Mouse (Mus musculus) spleen, adult 18-20 months (tissue): ENCODE results near the gene Dnmt1.
"Not testable (repeated sequence)": the region's sequence is repeated elsewhere in the genome, so short reads cannot be mapped to it uniquely, and the experiment has no call there.

Experiments used
- DNase-seq, 2 experiments: peaks; one replicate each; pipeline ENCODE4 v3.0.0; 2022; ENCODE audit warnings: mixed read lengths in 2 of 2

The Dnmt1 gene

DNA sequence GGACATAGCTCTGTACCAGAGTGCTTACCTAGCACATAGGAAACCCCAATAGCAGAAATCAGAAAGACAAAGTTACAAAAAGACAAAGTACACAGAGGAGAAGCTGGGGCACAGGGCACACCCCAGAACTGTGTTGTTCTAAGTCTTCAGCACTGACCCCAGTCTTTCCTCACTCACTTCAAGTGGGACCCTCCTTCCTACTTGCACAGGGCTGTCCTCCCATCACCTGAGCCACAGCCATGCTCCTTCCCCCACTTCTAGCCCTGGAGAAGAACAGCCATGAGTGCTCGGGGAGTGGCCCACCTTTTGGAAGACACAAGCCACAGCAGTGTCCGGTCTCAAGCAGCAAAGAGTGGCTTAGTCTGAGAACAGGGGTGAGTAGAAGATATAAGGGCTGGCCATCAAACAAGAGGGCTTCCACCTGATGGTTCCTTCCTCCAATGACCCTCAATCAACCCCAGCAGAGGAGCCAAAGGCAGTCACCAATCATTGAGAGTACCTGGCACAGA lies at the start of gene Dnmt1:
TSS of gene Dnmt1 (minus strand) at position 459 of the 509 bp plus-strand sequence.
- no peak for DNase-seq

DNA sequence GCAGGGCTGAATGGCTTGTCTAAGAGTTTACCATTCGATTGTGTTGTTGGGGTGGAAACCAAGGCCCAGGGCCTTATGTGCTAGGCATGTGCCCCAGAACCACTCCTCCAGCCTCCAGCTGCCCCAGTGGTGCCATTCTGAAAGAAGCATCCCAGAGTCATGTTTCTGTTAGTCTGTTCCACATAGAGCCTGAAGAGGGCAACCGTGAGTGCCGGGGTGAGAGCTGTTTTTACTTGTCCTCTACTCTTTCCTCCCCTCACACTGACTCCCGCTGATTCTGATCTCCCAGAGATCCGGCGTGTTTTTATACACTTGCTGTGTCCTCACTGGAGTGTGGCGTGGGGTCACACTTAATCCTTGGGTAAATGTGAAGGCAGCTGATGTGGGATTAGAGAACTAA lies 48.3 kb upstream of the Dnmt1 start:
- DNase-seq, result no peak

DNA sequence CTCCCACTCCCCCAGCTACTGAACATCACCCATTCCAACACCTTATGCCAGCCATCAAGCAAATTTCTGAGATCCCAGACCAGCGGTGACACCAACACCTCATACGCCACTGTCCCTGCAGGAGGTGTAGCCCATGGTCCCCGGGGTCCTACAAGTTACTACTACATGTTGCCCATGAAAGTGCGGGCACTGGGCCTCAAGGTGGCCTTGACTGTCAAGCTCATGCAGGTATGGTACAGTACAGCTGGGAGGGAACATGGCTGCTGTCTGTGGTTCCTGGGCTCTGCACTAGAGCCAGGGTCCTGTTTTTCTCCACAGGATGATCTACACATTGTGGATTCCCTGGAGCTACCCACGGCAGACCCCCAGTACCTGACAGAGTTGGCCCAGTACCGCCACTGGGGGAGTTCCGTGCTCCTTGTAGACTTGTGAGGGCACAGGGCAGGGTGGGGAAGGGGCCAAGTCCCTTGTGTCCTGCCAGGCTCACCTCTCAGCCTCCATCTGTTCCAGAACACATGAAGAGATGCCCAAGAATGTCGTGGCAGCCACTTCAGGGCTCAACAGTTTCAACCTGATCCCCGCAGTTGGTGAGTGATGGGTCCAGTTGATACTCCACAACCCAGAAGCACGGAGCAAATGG lies 47.7 kb upstream of the Dnmt1 start:
- DNase-seq, result no peak

GRCm38 (mm10) chr9:21002627-21003551 lies 43.2 kb upstream of the Dnmt1 start, which contains the start of gene Mrpl4:
Mrpl4 (plus strand) TSS chr9:21002738.
- DNase-seq, result peak; percentile 67 to 82

- no peak for DNase-seq
These were observed 42.6 kb upstream of the Dnmt1 start for GRCm38 (mm10) chr9:21002270-21002626.

DNA sequence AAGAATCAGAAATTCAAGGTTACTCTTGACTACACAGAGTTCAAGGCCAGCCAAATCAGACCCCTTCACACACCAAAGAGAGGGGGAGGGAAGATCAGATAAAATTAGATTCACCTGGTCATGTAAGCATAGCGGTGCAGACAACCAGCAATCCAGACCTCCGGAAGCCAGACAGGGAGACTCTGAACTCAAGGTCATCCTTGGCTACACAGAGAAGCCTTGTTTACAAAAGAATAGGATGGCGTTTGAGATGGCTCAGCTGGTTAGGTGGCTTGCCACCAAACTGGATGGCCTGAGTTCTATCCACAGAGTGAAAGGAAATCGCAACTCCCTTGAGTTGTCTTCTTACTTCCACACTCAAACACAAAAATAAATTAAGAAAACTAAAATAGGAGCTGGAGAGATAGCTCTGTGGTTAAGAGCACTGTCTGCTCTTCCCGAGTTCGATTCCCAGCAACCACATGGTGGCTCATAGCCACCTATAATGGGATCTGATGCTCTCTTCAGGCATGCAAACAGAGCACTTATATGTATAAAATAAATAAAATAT lies 42.0 kb upstream of the Dnmt1 start:
- DNase-seq, result no peak

DNA sequence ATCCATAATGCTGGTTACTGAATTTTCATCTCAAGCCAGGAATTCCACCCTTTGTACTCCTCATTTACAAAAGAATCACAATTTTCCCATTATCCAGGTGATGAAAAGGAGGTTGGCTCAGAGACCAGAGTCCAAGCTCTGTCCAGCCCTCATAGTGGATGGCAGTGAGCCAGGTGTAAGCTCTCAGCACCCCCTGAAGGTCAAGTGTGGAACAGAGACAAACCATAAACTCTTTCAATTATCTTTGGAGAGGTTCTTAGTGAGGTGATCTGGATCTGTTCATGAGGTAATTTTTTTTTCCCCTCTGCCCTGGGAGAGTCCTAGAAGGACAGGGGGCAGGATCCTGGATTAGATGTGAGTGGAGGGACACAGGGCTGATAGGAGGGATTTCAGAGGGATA lies 41.1 kb upstream of the Dnmt1 start:
- no peak for DNase-seq

GRCm38 (mm10) chr9:20998337-20998736 lies 38.6 kb upstream of the Dnmt1 start:
- not testable (repeated sequence) for DNase-seq

GRCm38 (mm10) chr9:20997065-20997464 lies 37.4 kb upstream of the Dnmt1 start:
- no peak for DNase-seq

DNA sequence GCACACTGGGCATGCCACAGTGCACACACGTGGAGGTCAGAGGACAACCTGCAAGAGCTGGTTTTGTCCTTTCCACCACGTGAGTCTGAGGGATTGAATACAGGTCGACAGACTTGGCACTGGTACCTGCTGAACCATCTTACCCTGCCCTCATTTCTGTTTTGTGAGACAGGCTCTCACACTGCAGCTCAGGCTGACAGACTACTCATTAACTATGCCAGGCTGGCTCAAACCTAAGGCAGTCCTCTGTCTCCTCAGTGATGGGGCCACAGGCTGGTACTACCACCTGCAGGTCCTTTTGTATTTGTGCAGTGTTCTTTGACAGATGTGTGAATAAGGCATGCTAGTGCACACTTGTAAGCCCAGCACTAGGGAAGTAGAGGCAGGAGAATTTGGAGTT lies 35.4 kb upstream of the Dnmt1 start:
- no peak for DNase-seq

- no peak for DNase-seq
These were observed 33.6 kb upstream of the Dnmt1 start for GRCm38 (mm10) chr9:20993165-20993898.

- no peak for DNase-seq
These were observed 31.9 kb upstream of the Dnmt1 start for GRCm38 (mm10) chr9:20991587-20991986.

GRCm38 (mm10) chr9:20990861-20991260 lies 31.2 kb upstream of the Dnmt1 start:
- no peak for DNase-seq

DNA sequence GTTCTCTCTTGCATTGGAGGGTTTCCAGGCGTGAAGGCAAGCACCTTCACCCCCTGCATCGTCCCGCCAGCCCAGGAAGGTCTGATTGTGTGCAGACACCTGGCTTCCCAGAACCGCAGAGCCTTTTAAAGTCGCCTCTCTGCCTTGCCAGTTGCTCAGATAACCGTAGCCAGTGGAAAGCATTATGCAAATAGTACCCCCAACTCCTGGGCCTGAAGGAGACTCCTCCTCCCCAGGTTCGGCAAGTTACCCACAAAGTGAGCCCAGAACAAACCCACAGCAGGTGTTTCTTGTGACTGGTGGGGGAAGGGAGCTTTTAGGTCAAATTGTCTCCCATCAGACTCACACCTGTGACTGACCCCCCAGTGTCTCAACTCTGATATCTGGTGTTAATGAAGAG lies 28.3 kb upstream of the Dnmt1 start:
- DNase-seq, result no peak

DNA sequence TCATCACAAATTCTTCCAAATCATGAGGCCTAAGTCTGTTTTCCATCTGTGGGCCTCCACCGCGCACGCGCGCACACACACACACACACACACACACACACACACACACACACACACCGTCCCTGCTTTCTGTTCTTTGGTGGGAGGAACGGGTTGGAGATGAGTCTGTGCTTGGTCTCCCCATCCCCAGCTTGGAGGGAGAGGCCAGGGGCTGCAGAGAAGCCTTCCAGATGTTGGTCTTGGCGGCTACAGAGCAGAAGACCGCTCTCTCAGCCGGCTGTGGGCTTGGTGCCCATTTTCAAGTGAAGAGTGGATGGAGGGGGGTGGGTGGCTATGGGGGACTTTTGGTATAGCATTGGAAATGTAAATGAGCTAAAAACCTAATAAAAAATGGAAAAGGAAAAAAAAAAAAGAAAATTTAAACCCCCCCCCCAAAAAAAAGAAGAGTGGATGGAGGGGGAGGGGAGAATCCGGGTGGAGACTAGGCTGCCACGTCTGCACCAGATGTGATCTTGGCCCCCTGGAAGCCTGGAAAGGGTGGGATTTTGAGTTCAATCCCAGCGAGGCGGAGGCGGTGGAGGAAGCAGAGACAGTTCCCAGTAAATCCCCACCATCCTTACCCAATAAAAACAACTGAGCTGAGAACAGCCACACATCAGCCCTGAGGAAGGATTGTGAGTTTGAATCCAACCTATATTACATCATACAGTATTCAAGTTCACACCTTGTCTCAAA lies 27.4 kb upstream of the Dnmt1 start:
- DNase-seq, result no peak

GRCm38 (mm10) chr9:20983169-20983568 lies 23.5 kb upstream of the Dnmt1 start:
- DNase-seq, result no peak

- DNase-seq, result no peak
These were observed 22.5 kb upstream of the Dnmt1 start for GRCm38 (mm10) chr9:20982171-20982570.

GRCm38 (mm10) chr9:20979769-20980168 lies 20.1 kb upstream of the Dnmt1 start:
- no peak for DNase-seq

DNA sequence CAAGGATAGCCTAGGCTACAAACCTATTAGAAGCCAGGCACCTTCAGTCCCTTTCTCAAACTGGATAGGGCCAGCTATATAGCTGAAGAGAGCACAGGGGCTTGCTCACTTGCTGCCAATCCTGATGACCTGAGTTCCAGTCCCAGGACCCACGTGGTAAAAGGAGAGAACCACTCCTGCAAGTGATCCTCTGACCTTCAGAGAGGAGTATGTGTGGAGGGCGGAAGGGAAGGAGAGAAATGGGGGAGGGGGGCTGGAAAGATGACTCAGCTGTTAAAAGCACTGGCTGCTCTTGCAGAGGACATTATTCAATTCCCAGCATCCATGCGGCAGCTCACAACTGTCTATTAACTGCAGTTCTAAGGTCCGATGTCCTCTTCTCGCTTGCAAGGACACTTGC lies 19.5 kb upstream of the Dnmt1 start:
- no peak for DNase-seq

- DNase-seq, result no peak
These were observed 18.9 kb upstream of the Dnmt1 start for GRCm38 (mm10) chr9:20978409-20979095.

- no peak for DNase-seq
These were observed 17.4 kb upstream of the Dnmt1 start for GRCm38 (mm10) chr9:20976961-20977689.
